Mouse (Mus musculus): Measurements from ENCODE around the gene Fibcd1.

GRCm38 (mm10) chr2:31874290-31874855 lies 28.6 kb upstream of the Fibcd1 start:
- TF ChIP-seq POLR2A (IDR thresholded peaks at IDR 0.05; ENCODE audit: control insufficient read depth, low read depth, low read length) (no peak), CTCF (IDR thresholded peaks at IDR 0.05; ENCODE audit: control insufficient read depth, insufficient read depth, insufficient replicate concordance, low read depth, low read length) (no peak)

Measured in testis, adult 2 months (tissue).